Mouse (Mus musculus) left cerebral cortex, adult 2 months (tissue): ENCODE measurements around the gene B4gat1. TPM values are rescaled to one million over a fixed set of nuclear protein-coding genes. Genes with fewer than 3 reads are reported as not detected.

Experiments used
- DNase-seq, 2 experiments: peaks; one replicate each; pipeline ENCODE4 v3.0.0; 2021 to 2022; ENCODE audit warnings: low spot score in 2 of 2, mixed read lengths in 1 of 2; ENCODE audit errors: extremely low spot score in 1 of 2
- H3K27ac ChIP-seq: fragments of 200-600 bp; 2 replicates; pipeline ENCODE4 v1.8.1; 2022
- H3K4me3 ChIP-seq: fragments of 200-600 bp; 2 replicates; pipeline ENCODE4 v1.8.1; 2022
- CTCF ChIP-seq: fragments of 200-600 bp; IDR thresholded peaks from 2 replicates; pipeline ENCODE4 v1.8.1; 2022; ENCODE audit warnings: antibody characterized with exemption, mild to moderate bottlenecking, moderate library complexity
- intact Hi-C: fragments of 180-260 bp; cut with DNase I; formaldehyde crosslinking; loops from one replicate; pipeline ENCODE4 v1.15.1; 2025
- total RNA-seq, 2 experiments: library from RNA; stranded (reverse); gene quantifications; 2 replicates each; pipeline ENCODE4 v1.2.3; 2021

B4gat1 gene
- total RNA-seq, 2 experiments from 2014 or later = 109 to 131 TPM

- intact Hi-C loops = no loop called here
These were observed 701 bp upstream of the B4gat1 start for GRCm38 (mm10) chr19:5037678-5038571.

DNA sequence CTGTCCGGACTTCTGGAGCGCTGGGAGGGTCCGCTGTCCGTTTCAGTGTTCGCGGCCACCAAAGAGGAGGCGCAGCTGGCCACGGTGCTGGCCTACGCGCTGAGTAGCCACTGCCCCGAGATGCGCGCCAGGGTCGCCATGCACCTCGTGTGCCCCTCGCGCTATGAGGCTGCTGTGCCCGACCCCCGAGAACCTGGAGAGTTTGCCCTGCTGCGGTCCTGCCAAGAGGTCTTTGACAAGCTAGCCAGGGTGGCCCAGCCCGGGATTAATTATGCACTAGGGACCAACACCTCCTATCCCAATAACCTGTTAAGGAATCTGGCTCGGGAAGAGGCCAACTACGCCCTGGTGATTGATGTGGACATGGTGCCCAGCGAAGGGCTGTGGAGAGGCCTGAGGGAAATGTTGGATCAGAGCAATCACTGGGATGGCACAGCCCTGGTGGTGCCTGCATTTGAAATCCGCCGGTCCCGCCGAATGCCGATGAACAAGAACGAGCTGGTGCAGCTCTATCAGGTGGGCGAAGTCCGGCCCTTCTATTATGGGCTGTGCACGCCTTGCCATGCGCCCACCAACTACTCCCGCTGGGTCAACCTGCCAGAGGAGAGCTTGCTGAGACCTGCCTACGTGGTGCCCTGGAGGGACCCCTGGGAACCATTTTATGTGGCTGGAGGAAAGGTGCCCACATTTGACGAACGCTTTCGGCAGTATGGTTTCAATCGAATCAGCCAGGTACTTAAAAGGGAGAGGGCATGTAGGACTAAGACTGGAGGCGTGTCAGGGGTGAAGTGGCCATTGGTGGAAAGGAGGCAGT is 882 bp downstream of the B4gat1 start:
- Histone ChIP-seq H3K27ac (peak overlapping the region; percentile 99), H3K4me3 (peak overlapping the region; percentile 67)
- DNase-seq = no peak
- intact Hi-C loops = no loop called here
- TF ChIP-seq CTCF = no peak

More at GRCm38 (mm10) chr19:5037678-5038571, 701 bp upstream of the B4gat1 start:
- TF ChIP-seq CTCF = no peak
- Histone ChIP-seq H3K27ac (peak overlapping the region; percentile 99), H3K4me3 (peak overlapping the region; percentile 67)
- DNase-seq = peak; percentile 84 to 89

GRCm38 (mm10) chr19:5040862-5041523 is 2.4 kb downstream of the B4gat1 start, which contains the start of gene Brms1:
Brms1 (plus strand) TSS chr19:5041354.
- Histone ChIP-seq H3K4me3 (peak within 1 kb of the TSS; percentile 67), H3K27ac (peak within 1 kb of the TSS; percentile 80)
- peak; percentile 91 for DNase-seq
- no peak; the same call in none of the 2 replicates for TF ChIP-seq CTCF
- intact Hi-C loops = no loop called here

DNA sequence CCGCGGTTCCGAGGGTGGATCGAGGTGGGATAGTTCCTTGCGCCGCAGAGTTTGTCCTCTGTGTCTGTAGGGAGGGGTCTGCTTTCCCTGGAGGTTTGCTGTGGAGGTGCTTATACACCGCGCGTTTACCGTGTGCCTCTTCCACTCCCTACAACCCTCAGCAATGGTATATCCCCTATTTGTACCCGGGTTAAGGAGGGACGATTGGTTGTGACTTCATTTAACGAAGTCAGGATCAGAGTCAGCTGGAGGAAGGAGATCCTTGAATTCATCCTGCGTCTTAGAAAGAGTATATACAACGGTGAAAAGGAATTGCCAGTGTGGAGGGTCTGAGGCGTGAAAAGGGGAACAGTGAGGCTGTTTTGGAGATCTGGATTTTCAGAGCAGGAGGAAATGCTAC is 3.0 kb downstream of the B4gat1 start:
- H3K27ac ChIP-seq = peak overlapping the region; percentile 80
- no peak for DNase-seq

DNA sequence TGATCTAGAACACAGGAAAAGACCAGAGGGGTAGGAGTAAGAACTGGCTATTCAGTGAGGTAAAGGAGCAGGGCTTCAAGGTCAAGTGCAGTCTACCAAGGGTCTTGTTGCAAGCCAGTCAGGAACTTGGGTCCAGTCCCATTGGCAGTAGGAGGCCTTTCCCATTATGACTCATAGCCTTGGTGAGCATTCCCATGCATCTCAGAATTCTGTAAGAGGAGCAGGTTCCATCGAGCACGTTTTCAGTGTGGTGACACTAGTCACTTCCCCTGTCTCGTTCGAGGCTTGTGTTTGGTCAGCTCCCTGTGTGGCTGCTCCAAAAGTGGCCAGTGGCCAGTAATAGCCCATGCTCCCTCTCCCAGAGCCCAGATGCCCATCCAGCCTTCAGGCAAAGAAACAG is 6.9 kb downstream of the B4gat1 start:
- DNase-seq = no peak
- Histone ChIP-seq H3K4me3 (no peak overlapping the region), H3K27ac (peak overlapping the region; percentile 96)
- TF ChIP-seq CTCF = no peak
- intact Hi-C loops = no loop called here

More for the DNA sequence above, 3.0 kb downstream of the B4gat1 start:
- H3K4me3 ChIP-seq = peak overlapping the region; percentile 67
- intact Hi-C loops = no loop called here
- TF ChIP-seq CTCF = no peak

GRCm38 (mm10) chr19:5048138-5049056 is 9.8 kb downstream of the B4gat1 start:
- intact Hi-C loops = no loop called here
- H3K4me3 ChIP-seq = peak overlapping the region; percentile 33
- peak overlapping the region; percentile 96 for H3K27ac ChIP-seq
- DNase-seq = peak in 1 of 2 experiments; percentile 77
- peak; percentile 49 for TF ChIP-seq CTCF

DNA sequence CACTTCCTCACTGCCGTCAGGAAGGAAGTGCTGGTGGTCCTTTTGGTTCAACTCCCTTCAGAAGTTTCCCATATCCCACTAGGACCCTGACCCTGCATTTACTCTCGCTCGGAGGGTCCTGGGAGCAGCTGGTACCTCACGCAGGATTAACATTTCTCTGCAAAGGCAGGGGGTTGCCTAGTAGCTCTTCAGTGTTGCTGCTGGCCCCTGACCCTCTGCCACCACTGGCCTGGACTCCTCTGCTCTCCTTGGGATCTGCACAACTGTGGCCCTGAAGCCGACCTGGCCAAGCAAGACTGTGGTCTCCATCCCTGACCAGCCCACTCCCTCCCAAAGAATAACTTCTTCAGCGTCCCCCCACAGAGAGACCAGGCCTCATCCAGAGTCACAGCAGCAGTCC is 10.7 kb downstream of the B4gat1 start:
- Histone ChIP-seq H3K4me3 (0 out of 2 replicates have a peak overlapping the region, but pooled peaks have one; percentile 12), H3K27ac (peak overlapping the region; percentile 96)
- no peak for DNase-seq
- intact Hi-C loops = no loop called here
- no peak for TF ChIP-seq CTCF

DNA sequence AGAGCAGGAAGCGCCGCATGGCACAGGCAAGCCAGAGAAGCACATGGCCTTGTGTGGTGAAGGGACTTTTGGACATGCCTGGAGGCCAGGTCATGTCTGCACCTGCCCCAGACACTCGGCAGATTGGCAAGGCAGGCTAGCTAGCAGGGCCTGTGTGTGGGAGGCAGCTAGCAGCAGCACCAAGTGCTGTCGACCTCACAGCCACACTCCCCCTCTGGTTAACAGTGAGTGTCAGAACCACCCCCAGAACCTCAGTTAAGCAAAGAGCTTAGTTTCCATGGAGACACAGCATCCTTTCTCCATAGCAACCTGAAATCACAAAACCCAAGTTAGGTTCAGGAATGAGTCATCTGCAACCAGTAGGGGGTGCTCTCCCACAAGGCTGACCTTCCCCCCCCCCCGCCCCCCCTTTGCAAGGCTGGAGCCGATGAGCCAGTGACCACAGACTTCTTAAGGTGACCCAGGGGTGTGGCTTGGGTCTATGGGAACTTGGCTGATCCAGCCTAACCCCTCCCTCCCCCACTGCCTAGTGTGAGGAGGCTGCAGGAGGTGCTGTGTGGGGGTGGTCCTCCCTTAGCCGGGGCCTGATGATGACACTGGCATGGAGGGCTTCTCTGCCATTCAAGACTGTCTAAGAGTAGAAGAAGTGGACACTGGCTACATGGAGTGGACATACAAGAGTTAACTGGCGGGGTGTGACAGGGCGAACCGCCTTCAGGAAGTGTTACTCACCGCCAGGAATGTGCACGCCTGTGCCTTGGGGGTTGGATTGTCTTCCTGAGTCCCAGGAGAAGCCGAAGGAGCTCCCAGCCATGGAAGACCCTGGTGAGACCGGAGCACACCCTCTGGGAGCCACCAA is 11.7 kb downstream of the B4gat1 start, which contains the start of gene Rin1:
Rin1 (plus strand) TSS at position 435 of the 859 bp plus-strand sequence.
- intact Hi-C loops = loop anchor here (2.0 kb wide), 1 partner anchor 35 kb away; the partner anchor contains the start of gene Tmem151a
- Histone ChIP-seq H3K27ac (peak within 1 kb of the TSS; percentile 96), H3K4me3 (peak within 1 kb of the TSS; percentile 54)
- TF ChIP-seq CTCF = peak; percentile 71
- peak; percentile 64 to 74 for DNase-seq

DNA sequence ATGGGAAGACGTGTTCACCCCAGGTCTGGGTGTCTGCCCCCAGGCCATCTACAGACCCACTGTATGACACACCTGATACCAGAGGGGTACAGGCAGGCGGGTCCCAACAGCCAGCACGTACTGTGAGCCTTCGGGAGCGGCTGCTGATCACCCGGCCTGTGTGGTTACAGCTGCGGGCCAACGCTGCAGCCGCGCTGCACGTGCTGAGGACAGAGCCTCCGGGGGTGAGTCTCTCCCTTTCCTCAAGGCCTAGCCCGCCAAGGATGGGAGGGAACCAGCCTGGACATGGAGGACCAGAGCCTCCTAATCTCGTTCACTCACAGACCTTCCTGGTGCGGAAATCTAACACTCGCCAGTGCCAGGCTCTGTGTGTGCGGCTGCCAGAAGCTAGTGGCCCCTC is 12.4 kb downstream of the B4gat1 start:
- H3K4me3 ChIP-seq = peak overlapping the region; percentile 54
- intact Hi-C loops = loop anchor here (2.0 kb wide), 1 partner anchor 34 kb away; the partner anchor contains the start of gene Tmem151a
- no peak for DNase-seq
- no peak for TF ChIP-seq CTCF
- H3K27ac ChIP-seq = peak overlapping the region; percentile 94
